Mouse (Mus musculus) heart, embryonic 12.5 days (tissue): ENCODE data around the gene Rgs8. TPM values are rescaled to one million over a fixed set of nuclear protein-coding genes. Genes with fewer than 3 reads are reported as not detected.
A peak's percentile ranks its signal among the peaks of the same experiment; 100 is the strongest.

Experiments
- ATAC-seq: fragments of 200-750 bp; cut with Nextera tagmentation; 2 replicates; pipeline ENCODE4 v1.8.0; 2017; ENCODE audit warnings: moderate TSS enrichment, moderate library complexity; ENCODE audit not compliant: insufficient number of reproducible peaks, low FRiP score
- H3K27ac ChIP-seq: fragments of 300-500 bp; sonication (generic); 2 replicates; pipeline ENCODE4 v1.5.1; 2016; ENCODE audit warnings: mild to moderate bottlenecking, moderate library complexity; ENCODE audit not compliant: poor library complexity, severe bottlenecking
- H3K27me3 ChIP-seq: fragments of 300-500 bp; sonication (generic); replicated peaks from 2 replicates; pipeline ENCODE4 v1.6.1; 2016; ENCODE audit warnings: mild to moderate bottlenecking, moderate library complexity
- H3K36me3 ChIP-seq: fragments of 300-500 bp; sonication (generic); 2 replicates; pipeline ENCODE4 v1.6.1; 2016; ENCODE audit warnings: mild to moderate bottlenecking, moderate library complexity
- H3K4me1 ChIP-seq: fragments of 300-500 bp; sonication (generic); replicated peaks from 2 replicates; pipeline ENCODE4 v1.6.1; 2016; ENCODE audit warnings: mild to moderate bottlenecking
- H3K4me2 ChIP-seq: fragments of 300-500 bp; sonication (generic); 2 replicates; pipeline ENCODE4 v1.6.1; 2016; ENCODE audit warnings: mild to moderate bottlenecking, moderate library complexity
- H3K4me3 ChIP-seq: fragments of 300-500 bp; sonication (generic); 2 replicates; pipeline ENCODE4 v1.5.1; 2016; ENCODE audit warnings: mild to moderate bottlenecking
- H3K9ac ChIP-seq: fragments of 300-500 bp; sonication (generic); 2 replicates; pipeline ENCODE4 v1.6.1; 2016; ENCODE audit warnings: mild to moderate bottlenecking, moderate library complexity
- H3K9me3 ChIP-seq: fragments of 300-500 bp; sonication (generic); replicated peaks from 2 replicates; pipeline ENCODE4 v1.6.1; 2016; ENCODE audit warnings: mild to moderate bottlenecking, moderate library complexity
- WGBS: fragments of 180-500 bp; shearing (Covaris S2); methylation state at CpG from one replicate; pipeline ENCODE4 v1.1.7; 2016; 5-methylcytosine and 5-hydroxymethylcytosine counted together
- polyA plus RNA-seq: library from polyadenylated mRNA; unstranded; fragments of >200 nt; fragmentation: Nextera tagmentation; extraction: Ambion mirVana; gene quantifications from 2 replicates; pipeline ENCODE4 v1.2.1, GENCODE M21; 2016

Gene Rgs8
- polyA plus RNA-seq, 1 experiment from 2014 or later, result 1.1 TPM

- ATAC-seq, result no peak
- Histone ChIP-seq H3K4me2 (no peak overlapping the region), H3K27ac (no peak overlapping the region), H3K9me3 (no peaks in the 10 kb centered on the region), H3K27me3 (0 out of 2 replicates have a peak, but pooled peaks cover 3% of the 10 kb centered on the region), H3K9ac (no peak overlapping the region), H3K36me3 (no peaks in the 10 kb centered on the region), H3K4me1 (peaks cover 23% of the 10 kb centered on the region), H3K4me3 (no peak overlapping the region)
- 43% methylated on average over 3 of the region's 3 CpGs for WGBS
Measured at GRCm38 (mm10) chr1:153704996-153705395, 52.2 kb downstream of the Rgs8 start.

GRCm38 (mm10) chr1:153708626-153709025 lies 55.8 kb downstream of the Rgs8 start:
- Histone ChIP-seq H3K36me3 (no peaks in the 10 kb centered on the region), H3K4me2 (no peak overlapping the region), H3K27ac (no peak overlapping the region), H3K9me3 (no peaks in the 10 kb centered on the region), H3K4me3 (no peak overlapping the region), H3K9ac (no peak overlapping the region), H3K4me1 (peaks cover 13% of the 10 kb centered on the region), H3K27me3 (0 out of 2 replicates have a peak, but pooled peaks cover 3% of the 10 kb centered on the region)
- no peak for ATAC-seq
- WGBS, result 81% methylated on average over 5 of the region's 5 CpGs

- ATAC-seq, result no peak
- 0 out of 2 replicates have a peak, but pooled peaks cover 3% of the 10 kb centered on the region for H3K27me3 ChIP-seq
- H3K9ac ChIP-seq, result no peak overlapping the region
- no peak overlapping the region for H3K4me2 ChIP-seq
- no peaks in the 10 kb centered on the region for H3K9me3 ChIP-seq
- 40% methylated on average over 5 of the region's 5 CpGs for WGBS
- H3K4me1 ChIP-seq, result peaks cover 6% of the 10 kb centered on the region
- no peak overlapping the region for H3K4me3 ChIP-seq
- no peaks in the 10 kb centered on the region for H3K36me3 ChIP-seq
- H3K27ac ChIP-seq, result no peak overlapping the region
Measured at GRCm38 (mm10) chr1:153709451-153709850, 56.6 kb downstream of the Rgs8 start.

GRCm38 (mm10) chr1:153711544-153712262 lies 58.9 kb downstream of the Rgs8 start:
- H3K27me3 ChIP-seq, result no peaks in the 10 kb centered on the region
- no peaks in the 10 kb centered on the region for H3K36me3 ChIP-seq
- no peak overlapping the region for H3K27ac ChIP-seq
- no peak for ATAC-seq
- peaks cover 6% of the 10 kb centered on the region for H3K4me1 ChIP-seq
- H3K4me3 ChIP-seq, result no peak overlapping the region
- H3K4me2 ChIP-seq, result no peak overlapping the region
- 66% methylated on average over 3 of the region's 3 CpGs for WGBS
- H3K9ac ChIP-seq, result no peak overlapping the region
- H3K9me3 ChIP-seq, result no peaks in the 10 kb centered on the region

- no peak overlapping the region for H3K9ac ChIP-seq
- H3K27ac ChIP-seq, result no peak overlapping the region
- ATAC-seq, result no peak
- H3K4me3 ChIP-seq, result no peak overlapping the region
- H3K27me3 ChIP-seq, result no peaks in the 10 kb centered on the region
- no peaks in the 10 kb centered on the region for H3K9me3 ChIP-seq
- H3K4me1 ChIP-seq, result peaks cover 6% of the 10 kb centered on the region
- WGBS, result 78% methylated on average over 2 of the region's 2 CpGs
- no peak overlapping the region for H3K4me2 ChIP-seq
- H3K36me3 ChIP-seq, result no peaks in the 10 kb centered on the region
Measured at GRCm38 (mm10) chr1:153712633-153713032, 59.8 kb downstream of the Rgs8 start.

- H3K27ac ChIP-seq, result no peak overlapping the region
- H3K9ac ChIP-seq, result no peak overlapping the region
- WGBS, result 69% methylated on average over 1 of the region's 1 CpGs
- H3K4me2 ChIP-seq, result no peak overlapping the region
- H3K9me3 ChIP-seq, result no peaks in the 10 kb centered on the region
- no peaks in the 10 kb centered on the region for H3K27me3 ChIP-seq
- no peak for ATAC-seq
- no peaks in the 10 kb centered on the region for H3K36me3 ChIP-seq
- H3K4me3 ChIP-seq, result no peak overlapping the region
- no peaks in the 10 kb centered on the region for H3K4me1 ChIP-seq
Measured at GRCm38 (mm10) chr1:153717990-153718389, 65.2 kb downstream of the Rgs8 start.

- 78% methylated on average over 7 of the region's 7 CpGs for WGBS
- no peak overlapping the region for H3K4me3 ChIP-seq
Measured at GRCm38 (mm10) chr1:153720935-153721334, 68.1 kb downstream of the Rgs8 start.

GRCm38 (mm10) chr1:153721565-153722310 lies 68.9 kb downstream of the Rgs8 start:
- Histone ChIP-seq H3K27ac (no peak overlapping the region), H3K36me3 (no peaks in the 10 kb centered on the region), H3K4me2 (no peak overlapping the region), H3K4me3 (no peak overlapping the region), H3K4me1 (no peaks in the 10 kb centered on the region), H3K27me3 (no peaks in the 10 kb centered on the region), H3K9me3 (no peaks in the 10 kb centered on the region), H3K9ac (no peak overlapping the region)
- WGBS, result 66% methylated on average over 9 of the region's 9 CpGs
- ATAC-seq, result no peak

More at GRCm38 (mm10) chr1:153720935-153721334, 68.1 kb downstream of the Rgs8 start:
- no peak overlapping the region for H3K27ac ChIP-seq
- no peak for ATAC-seq
- no peaks in the 10 kb centered on the region for H3K27me3 ChIP-seq
- no peak overlapping the region for H3K4me2 ChIP-seq
- no peaks in the 10 kb centered on the region for H3K36me3 ChIP-seq
- no peak overlapping the region for H3K9ac ChIP-seq
- H3K4me1 ChIP-seq, result no peaks in the 10 kb centered on the region
- H3K9me3 ChIP-seq, result no peaks in the 10 kb centered on the region

- H3K9ac ChIP-seq, result no peak overlapping the region
- 69% methylated on average over 9 of the region's 9 CpGs for WGBS
- no peak overlapping the region for H3K27ac ChIP-seq
- no peaks in the 10 kb centered on the region for H3K27me3 ChIP-seq
- no peaks in the 10 kb centered on the region for H3K9me3 ChIP-seq
- no peak for ATAC-seq
- no peak overlapping the region for H3K4me3 ChIP-seq
- no peak overlapping the region for H3K4me2 ChIP-seq
- no peaks in the 10 kb centered on the region for H3K4me1 ChIP-seq
- no peaks in the 10 kb centered on the region for H3K36me3 ChIP-seq
Measured at GRCm38 (mm10) chr1:153723426-153723825, 70.6 kb downstream of the Rgs8 start.

GRCm38 (mm10) chr1:153726636-153727035 lies 73.8 kb downstream of the Rgs8 start:
- Histone ChIP-seq H3K9ac (no peak overlapping the region), H3K4me1 (peaks cover 21% of the 10 kb centered on the region), H3K27me3 (no peaks in the 10 kb centered on the region), H3K36me3 (no peaks in the 10 kb centered on the region), H3K4me3 (no peak overlapping the region), H3K4me2 (no peak overlapping the region), H3K9me3 (no peaks in the 10 kb centered on the region), H3K27ac (no peak overlapping the region)
- ATAC-seq, result no peak
- WGBS, result 85% methylated on average over 16 of the region's 16 CpGs

- peaks cover 14% of the 10 kb centered on the region for H3K27me3 ChIP-seq
- H3K4me2 ChIP-seq, result no peak overlapping the region
- H3K9ac ChIP-seq, result no peak overlapping the region
- H3K27ac ChIP-seq, result peak overlapping the region; percentile 77; the same call in 1 of the 2 replicates
- WGBS, result 40% methylated on average over 2 of the region's 2 CpGs
- no peaks in the 10 kb centered on the region for H3K36me3 ChIP-seq
- H3K4me3 ChIP-seq, result no peak overlapping the region
- peaks cover 21% of the 10 kb centered on the region for H3K4me1 ChIP-seq
- no peaks in the 10 kb centered on the region for H3K9me3 ChIP-seq
- no peak for ATAC-seq
Measured at GRCm38 (mm10) chr1:153729806-153730205, 77.0 kb downstream of the Rgs8 start.
